Mouse (Mus musculus) embryo, embryonic 10 days (tissue): Measurements from ENCODE around the gene Tdg.

Source experiments
- DNase-seq: peaks from one replicate; pipeline ENCODE4 v3.0.0-alpha.2; 2015; ENCODE audit warnings: low spot score

The Tdg gene

GRCm38 (mm10) chr10:82662267-82662990 is 32.8 kb downstream of the Tdg start:
- DNase-seq, result no peak

GRCm38 (mm10) chr10:82663289-82663688 is 33.7 kb downstream of the Tdg start:
- no peak for DNase-seq

- DNase-seq, result no peak
Measured at GRCm38 (mm10) chr10:82665951-82666350, 36.3 kb downstream of the Tdg start.

- peak; percentile 96 for DNase-seq
Measured at GRCm38 (mm10) chr10:82666436-82667234, 37.0 kb downstream of the Tdg start.

GRCm38 (mm10) chr10:82670205-82670604 is 40.6 kb downstream of the Tdg start:
- no peak for DNase-seq

- no peak for DNase-seq
Measured at GRCm38 (mm10) chr10:82676949-82677348, 47.3 kb downstream of the Tdg start.

GRCm38 (mm10) chr10:82680769-82681168 is 51.1 kb downstream of the Tdg start:
- DNase-seq, result no peak

GRCm38 (mm10) chr10:82681639-82682038 is 52.0 kb downstream of the Tdg start:
- no peak for DNase-seq

- no peak for DNase-seq
Measured at GRCm38 (mm10) chr10:82685440-82685839, 55.8 kb downstream of the Tdg start.

GRCm38 (mm10) chr10:82689681-82690211 is 60.1 kb downstream of the Tdg start:
- no peak for DNase-seq

GRCm38 (mm10) chr10:82690494-82690893 is 60.9 kb downstream of the Tdg start, which contains the start of gene Glt8d2:
TSS of gene Glt8d2 (minus strand) at chr10:82690650.
- peak; percentile 88 for DNase-seq

GRCm38 (mm10) chr10:82695956-82696355 is 66.3 kb downstream of the Tdg start, which contains the start of gene Hcfc2:
TSS of gene Hcfc2 (plus strand) at chr10:82696160.
- DNase-seq, result no peak

GRCm38 (mm10) chr10:82696453-82697079 is 66.9 kb downstream of the Tdg start:
- no peak for DNase-seq

- DNase-seq, result no peak
Measured at GRCm38 (mm10) chr10:82697305-82697898, 67.8 kb downstream of the Tdg start.

- peak; percentile 83 for DNase-seq
Measured at GRCm38 (mm10) chr10:82698712-82699261, 69.2 kb downstream of the Tdg start.

GRCm38 (mm10) chr10:82699296-82699941 is 69.8 kb downstream of the Tdg start:
- DNase-seq, result peak; percentile 56
